Mouse (Mus musculus) erythroblast, embryonic 14.5 days (primary cell): ENCODE measurements around the gene Yipf2.

ENCODE experiments used
- GATA1 ChIP-seq: IDR thresholded peaks from 2 replicates; pipeline ENCODE4 v1.6.1; 2012; ENCODE audit warnings: low read length, inconsistent platforms, mixed read lengths
- TAL1 ChIP-seq: IDR thresholded peaks from 3 replicates; pipeline ENCODE4 v1.6.1; 2012; ENCODE audit warnings: low read length, inconsistent platforms, mixed read lengths

- TF ChIP-seq GATA1, result no peak
- no peak for TF ChIP-seq TAL1
Measured at GRCm38 (mm10) chr9:21606648-21607047, 14.0 kb upstream of the Yipf2 start.
